Mouse (Mus musculus) intestine, postnatal 0 days (tissue): ENCODE data around the gene Gstm3. TPM values are rescaled to one million over a fixed set of nuclear protein-coding genes. Genes with fewer than 3 reads are reported as not detected.

ENCODE experiments used
- ATAC-seq: fragments of 200-750 bp; cut with Nextera tagmentation; 2 replicates; pipeline ENCODE4 v1.8.0; 2017; ENCODE audit warnings: mild to moderate bottlenecking, moderate TSS enrichment, moderate library complexity
- H3K27ac ChIP-seq: fragments of 300-500 bp; sonication (generic); 2 replicates; pipeline ENCODE4 v1.5.1; 2014; ENCODE audit warnings: mild to moderate bottlenecking, low read depth, low read length, moderate library complexity
- H3K27me3 ChIP-seq: fragments of 300-500 bp; sonication (generic); replicated peaks from 2 replicates; pipeline ENCODE4 v1.6.1; 2014; ENCODE audit warnings: low read length, mixed read lengths; ENCODE audit not compliant: control insufficient read depth, insufficient read depth
- H3K36me3 ChIP-seq: fragments of 300-500 bp; sonication (generic); 2 replicates; pipeline ENCODE4 v1.6.1; 2014; ENCODE audit warnings: mild to moderate bottlenecking, moderate library complexity; ENCODE audit not compliant: control insufficient read depth, insufficient read depth
- H3K4me1 ChIP-seq: fragments of 300-500 bp; sonication (generic); replicated peaks from 2 replicates; pipeline ENCODE4 v1.6.1; 2014; ENCODE audit warnings: antibody characterized with exemption, low read length, mixed read lengths; ENCODE audit not compliant: control insufficient read depth, insufficient read depth
- H3K4me2 ChIP-seq: fragments of 300-500 bp; sonication (generic); replicated peaks from 2 replicates; pipeline ENCODE4 v1.6.1; 2014; ENCODE audit warnings: low read depth, mild to moderate bottlenecking, moderate library complexity
- H3K4me3 ChIP-seq: fragments of 300-500 bp; sonication (generic); 2 replicates; pipeline ENCODE4 v1.5.1; 2014; ENCODE audit warnings: low read depth, low read length
- H3K9ac ChIP-seq: fragments of 300-500 bp; sonication (generic); 2 replicates; pipeline ENCODE4 v1.6.1; 2014; ENCODE audit warnings: mild to moderate bottlenecking, low read depth, low read length
- H3K9me3 ChIP-seq: fragments of 300-500 bp; sonication (generic); 2 replicates; pipeline ENCODE4 v1.6.1; 2016; ENCODE audit warnings: mixed run types; ENCODE audit not compliant: control insufficient read depth
- CTCF ChIP-seq: sonication (generic); IDR thresholded peaks from 2 replicates; pipeline ENCODE4 v1.5.1; 2016; ENCODE audit warnings: low read depth, mild to moderate bottlenecking, control low read depth, antibody characterized with exemption, moderate library complexity
- WGBS: fragments of 180-500 bp; shearing (Covaris S2); extraction: QIAGEN DNeasy Blood & Tissue Kit; methylation state at CpG from one replicate; pipeline ENCODE4 v1.1.7; 2014; 5-methylcytosine and 5-hydroxymethylcytosine counted together
- polyA plus RNA-seq: library from polyadenylated mRNA; unstranded; fragments of >200 nt; fragmentation: Nextera tagmentation; extraction: Ambion mirVana; gene quantifications from 2 replicates; pipeline ENCODE4 v1.2.1, GENCODE M21; 2015

The Gstm3 gene
- polyA plus RNA-seq, 1 experiment from 2014 or later = 60.7 TPM

DNA sequence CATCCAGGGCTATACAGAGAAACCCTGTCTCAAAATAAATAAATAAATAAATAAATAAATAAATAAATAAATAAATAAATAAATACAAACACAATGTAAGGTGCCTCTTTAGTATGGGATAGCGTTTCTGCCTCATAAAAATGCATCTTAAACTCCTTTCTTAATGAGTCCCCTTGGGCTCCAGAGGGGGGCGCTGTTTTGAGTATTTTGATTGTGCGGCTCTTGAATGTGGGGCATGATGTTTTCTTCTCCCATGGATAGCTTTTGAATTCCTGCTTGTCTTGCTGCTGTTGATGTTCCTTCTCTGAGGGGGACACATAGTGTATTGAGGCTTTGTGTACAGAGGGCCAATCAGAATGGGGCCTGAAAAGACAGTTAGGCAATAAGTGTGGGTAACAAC, 52.0 kb downstream of the Gstm3 start:
- Histone ChIP-seq H3K36me3 (no peaks in the 10 kb centered on the region), H3K9me3 (no peaks in the 10 kb centered on the region), H3K27ac (no peak overlapping the region), H3K27me3 (no peaks in the 10 kb centered on the region), H3K4me2 (no peak overlapping the region), H3K4me1 (no peaks in the 10 kb centered on the region), H3K9ac (no peak overlapping the region), H3K4me3 (no peak overlapping the region)
- peak; percentile 43 for TF ChIP-seq CTCF
- 88% methylated on average over 3 of the region's 3 CpGs for WGBS
- ATAC-seq = no peak

DNA sequence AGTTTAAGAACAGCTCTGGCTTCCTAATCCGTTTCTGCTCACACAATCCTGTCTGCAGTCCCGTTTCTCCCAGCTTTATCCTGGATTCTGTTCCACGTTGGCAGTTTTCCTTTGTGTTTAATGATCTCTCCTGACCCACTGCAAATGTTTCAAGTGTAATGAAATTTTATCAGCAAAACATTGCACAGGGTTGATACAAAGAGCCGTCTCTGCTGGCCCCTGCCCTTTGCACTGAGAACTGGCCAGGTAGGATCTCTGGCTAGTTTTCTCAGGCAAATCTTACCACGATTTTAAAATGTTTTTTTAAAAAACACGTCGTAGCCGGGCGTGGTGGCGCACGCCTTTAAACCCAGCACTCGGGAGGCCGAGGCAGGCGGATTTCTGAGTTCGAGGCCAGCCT, 52.4 kb downstream of the Gstm3 start:
- Histone ChIP-seq H3K9ac (no peak overlapping the region), H3K4me1 (no peaks in the 10 kb centered on the region), H3K9me3 (no peaks in the 10 kb centered on the region), H3K4me3 (no peak overlapping the region), H3K36me3 (no peaks in the 10 kb centered on the region), H3K27ac (peak overlapping the region; percentile 79), H3K4me2 (no peak overlapping the region), H3K27me3 (no peaks in the 10 kb centered on the region)
- ATAC-seq = peak; percentile 66
- TF ChIP-seq CTCF = peak; percentile 15
- WGBS = 46% methylated on average over 15 of the region's 15 CpGs

Other genes starting within 250 kb of the Gstm3 start
- gene Csf1, start 208.8 kb downstream of the Gstm3 start, polyA plus RNA-seq = 8.6 and 9.2 TPM in 2 replicates
- 475 and 488 TPM in 2 replicates for gene Eps8l3, start 92.1 kb downstream of the Gstm3 start, polyA plus RNA-seq
- gene Gstm5, start 73.5 kb downstream of the Gstm3 start, polyA plus RNA-seq = 157 and 172 TPM in 2 replicates
- gene Gstm7, start 37.5 kb downstream of the Gstm3 start, polyA plus RNA-seq = 13.0 TPM in 2 replicates
- gene Gstm6, start 25.5 kb downstream of the Gstm3 start, polyA plus RNA-seq = 21.6 and 21.9 TPM in 2 replicates
- gene Gstm2, start 17.2 kb upstream of the Gstm3 start, polyA plus RNA-seq = 94.6 and 108 TPM in 2 replicates
- 92.7 and 96.3 TPM in 2 replicates for gene Gstm1, start 48.7 kb upstream of the Gstm3 start, polyA plus RNA-seq
- 28.4 and 30.5 TPM in 2 replicates for gene Gstm4, start 75.6 kb upstream of the Gstm3 start, polyA plus RNA-seq
- 17.6 and 18.2 TPM in 2 replicates for gene Ampd2, start 117.4 kb upstream of the Gstm3 start, polyA plus RNA-seq
- 0.43 and 0.80 TPM in 2 replicates for gene Gnat2, start 123.5 kb upstream of the Gstm3 start, polyA plus RNA-seq
- gene Gnai3, start 176.9 kb upstream of the Gstm3 start, polyA plus RNA-seq = 99.6 and 101 TPM in 2 replicates
- 0.05 and 0.13 TPM in 2 replicates for gene Gpr61, start 185.6 kb upstream of the Gstm3 start, polyA plus RNA-seq
- gene Amigo1, start 217.1 kb upstream of the Gstm3 start, polyA plus RNA-seq = 2.8 and 2.9 TPM in 2 replicates
- gene Cyb561d1, start 231.9 kb upstream of the Gstm3 start, polyA plus RNA-seq = 6.3 and 6.7 TPM in 2 replicates
- gene Atxn7l2, start 241.7 kb upstream of the Gstm3 start, polyA plus RNA-seq = 3.4 and 4.0 TPM in 2 replicates